Mouse (Mus musculus): ENCODE data around the gene Smtnl1. TPM values are rescaled to one million over a fixed set of nuclear protein-coding genes. Genes with fewer than 3 reads are reported as not detected.

Gene Smtnl1
- polyA plus RNA-seq, 1 experiment from 2014 or later: 0.21 TPM

DNA sequence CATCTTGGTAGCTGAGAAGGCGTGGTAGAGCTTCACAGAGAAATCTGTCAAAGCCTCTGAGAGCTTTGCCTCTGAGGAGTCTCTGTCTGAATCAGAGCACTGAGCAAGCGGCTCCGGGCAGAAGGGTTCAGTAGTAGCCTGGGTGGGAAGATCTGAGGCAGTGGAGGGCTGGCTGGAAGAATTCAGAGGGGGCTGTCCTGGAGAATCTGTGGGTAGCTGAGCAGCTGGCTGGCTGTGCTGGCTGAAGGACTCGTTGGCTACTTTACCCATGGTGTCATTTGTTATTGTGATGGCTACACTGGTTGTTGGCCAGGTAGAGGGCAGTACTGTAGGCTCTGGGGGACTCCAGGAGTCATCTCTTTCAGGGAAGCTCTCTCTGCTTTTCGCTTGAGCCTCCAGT lies 49.3 kb downstream of the Smtnl1 start:
- ATAC-seq (replicated peaks; ENCODE audit: extremely low read depth, insufficient read depth, low FRiP score): no peak
- Histone ChIP-seq H3K36me3 (ENCODE audit: control insufficient read depth, insufficient read depth) (no peaks in the 10 kb centered on the region), H3K9me3 (replicated peaks; ENCODE audit: control insufficient read depth, low read length) (no peaks in the 10 kb centered on the region), H3K4me2 (ENCODE audit: low read depth, low read length) (no peak overlapping the region), H3K27ac (ENCODE audit: low read length) (no peak overlapping the region), H3K9ac (ENCODE audit: low read length) (no peak overlapping the region), H3K4me3 (ENCODE audit: low read length) (no peak overlapping the region), H3K4me1 (ENCODE audit: control insufficient read depth, insufficient read depth, low read length) (no peaks in the 10 kb centered on the region), H3K27me3 (ENCODE audit: control insufficient read depth, insufficient read depth, low read length) (0 out of 2 replicates have a peak, but pooled peaks cover 5% of the 10 kb centered on the region)
- WGBS: 76% methylated on average over 5 of the region's 5 CpGs

GRCm38 (mm10) chr2:84772454-84772853 lies 50.0 kb downstream of the Smtnl1 start:
- H3K36me3 ChIP-seq (ENCODE audit: control insufficient read depth, insufficient read depth): no peaks in the 10 kb centered on the region
- H3K4me3 ChIP-seq (ENCODE audit: low read length): no peak overlapping the region
- H3K27me3 ChIP-seq (ENCODE audit: control insufficient read depth, insufficient read depth, low read length): 0 out of 2 replicates have a peak, but pooled peaks cover 5% of the 10 kb centered on the region
- no peak for ATAC-seq (replicated peaks; ENCODE audit: extremely low read depth, insufficient read depth, low FRiP score)
- WGBS: 85% methylated on average over 4 of the region's 4 CpGs
- H3K4me2 ChIP-seq (ENCODE audit: low read depth, low read length): no peak overlapping the region
- no peaks in the 10 kb centered on the region for H3K9me3 ChIP-seq (replicated peaks; ENCODE audit: control insufficient read depth, low read length)
- no peak overlapping the region for H3K9ac ChIP-seq (ENCODE audit: low read length)
- H3K4me1 ChIP-seq (ENCODE audit: control insufficient read depth, insufficient read depth, low read length): no peaks in the 10 kb centered on the region
- no peak overlapping the region for H3K27ac ChIP-seq (ENCODE audit: low read length)

GRCm38 (mm10) chr2:84770501-84770900 lies 52.0 kb downstream of the Smtnl1 start:
- Histone ChIP-seq H3K27me3 (ENCODE audit: control insufficient read depth, insufficient read depth, low read length) (0 out of 2 replicates have a peak, but pooled peaks cover 5% of the 10 kb centered on the region), H3K9ac (ENCODE audit: low read length) (no peak overlapping the region), H3K4me3 (ENCODE audit: low read length) (no peak overlapping the region), H3K9me3 (replicated peaks; ENCODE audit: control insufficient read depth, low read length) (no peaks in the 10 kb centered on the region), H3K27ac (ENCODE audit: low read length) (no peak overlapping the region), H3K36me3 (ENCODE audit: control insufficient read depth, insufficient read depth) (no peaks in the 10 kb centered on the region), H3K4me1 (ENCODE audit: control insufficient read depth, insufficient read depth, low read length) (no peaks in the 10 kb centered on the region), H3K4me2 (ENCODE audit: low read depth, low read length) (no peak overlapping the region)
- WGBS: 72% methylated on average over 6 of the region's 6 CpGs
- no peak for ATAC-seq (replicated peaks; ENCODE audit: extremely low read depth, insufficient read depth, low FRiP score)

DNA sequence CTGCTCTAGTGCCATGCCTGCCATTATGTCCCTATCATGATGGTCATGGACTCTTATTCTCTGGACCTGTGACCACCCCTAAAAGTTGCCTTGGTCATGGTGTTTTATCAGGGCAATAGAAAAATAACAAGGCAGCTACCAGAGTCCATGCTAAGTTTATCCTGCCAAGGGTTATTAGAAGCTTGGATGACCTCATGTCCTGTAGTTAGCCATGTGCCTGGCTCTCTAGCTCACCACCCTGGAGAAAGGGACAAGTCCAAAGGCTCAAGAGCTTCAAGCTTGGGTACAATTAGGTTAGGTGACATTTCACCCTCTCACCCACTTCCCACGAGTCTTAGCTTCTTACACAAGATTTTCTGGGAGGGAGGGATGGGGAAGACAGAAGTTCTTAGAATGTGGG lies 59.6 kb downstream of the Smtnl1 start:
- ATAC-seq (replicated peaks; ENCODE audit: extremely low read depth, insufficient read depth, low FRiP score): no peak
- Histone ChIP-seq H3K27ac (ENCODE audit: low read length) (no peak overlapping the region), H3K4me2 (ENCODE audit: low read depth, low read length) (no peak overlapping the region), H3K9ac (ENCODE audit: low read length) (no peak overlapping the region), H3K4me3 (ENCODE audit: low read length) (no peak overlapping the region), H3K27me3 (ENCODE audit: control insufficient read depth, insufficient read depth, low read length) (no peaks in the 10 kb centered on the region), H3K9me3 (replicated peaks; ENCODE audit: control insufficient read depth, low read length) (no peaks in the 10 kb centered on the region), H3K36me3 (ENCODE audit: control insufficient read depth, insufficient read depth) (no peaks in the 10 kb centered on the region), H3K4me1 (ENCODE audit: control insufficient read depth, insufficient read depth, low read length) (no peaks in the 10 kb centered on the region)
- 38% methylated on average over 1 of the region's 1 CpGs for WGBS

- no peak overlapping the region for H3K27ac ChIP-seq (ENCODE audit: low read length)
- H3K9me3 ChIP-seq (replicated peaks; ENCODE audit: control insufficient read depth, low read length): no peaks in the 10 kb centered on the region
- H3K4me2 ChIP-seq (ENCODE audit: low read depth, low read length): no peak overlapping the region
- H3K36me3 ChIP-seq (ENCODE audit: control insufficient read depth, insufficient read depth): no peaks in the 10 kb centered on the region
- no peak overlapping the region for H3K9ac ChIP-seq (ENCODE audit: low read length)
- no peak overlapping the region for H3K4me3 ChIP-seq (ENCODE audit: low read length)
- no peaks in the 10 kb centered on the region for H3K27me3 ChIP-seq (ENCODE audit: control insufficient read depth, insufficient read depth, low read length)
- H3K4me1 ChIP-seq (ENCODE audit: control insufficient read depth, insufficient read depth, low read length): no peaks in the 10 kb centered on the region
- ATAC-seq (replicated peaks; ENCODE audit: extremely low read depth, insufficient read depth, low FRiP score): no peak
- 55% methylated on average over 4 of the region's 4 CpGs for WGBS
Observed at GRCm38 (mm10) chr2:84762295-84762694, 60.2 kb downstream of the Smtnl1 start.

DNA sequence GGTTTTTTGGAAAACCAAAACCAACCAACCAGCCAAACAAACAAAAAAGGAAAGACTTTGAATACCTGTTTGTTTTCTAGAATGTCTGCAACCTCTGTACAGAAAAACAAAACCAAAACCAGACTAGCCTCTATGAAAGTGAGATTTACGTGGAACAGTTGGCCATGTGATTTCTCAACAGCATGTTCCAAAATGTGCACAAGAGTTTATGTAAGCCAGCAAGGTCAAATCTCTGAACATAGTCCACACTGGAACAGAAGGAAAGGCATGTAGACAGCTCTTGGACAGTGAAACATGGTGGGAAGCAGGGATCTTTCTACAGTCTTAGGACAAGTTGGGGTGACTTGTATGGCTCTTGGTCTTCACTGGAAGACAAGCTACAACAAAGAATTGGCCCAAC lies 60.6 kb downstream of the Smtnl1 start:
- H3K4me2 ChIP-seq (ENCODE audit: low read depth, low read length): no peak overlapping the region
- ATAC-seq (replicated peaks; ENCODE audit: extremely low read depth, insufficient read depth, low FRiP score): no peak
- H3K36me3 ChIP-seq (ENCODE audit: control insufficient read depth, insufficient read depth): no peaks in the 10 kb centered on the region
- no peak overlapping the region for H3K4me3 ChIP-seq (ENCODE audit: low read length)
- no peaks in the 10 kb centered on the region for H3K9me3 ChIP-seq (replicated peaks; ENCODE audit: control insufficient read depth, low read length)
- H3K4me1 ChIP-seq (ENCODE audit: control insufficient read depth, insufficient read depth, low read length): no peaks in the 10 kb centered on the region
- no peaks in the 10 kb centered on the region for H3K27me3 ChIP-seq (ENCODE audit: control insufficient read depth, insufficient read depth, low read length)
- no peak overlapping the region for H3K27ac ChIP-seq (ENCODE audit: low read length)
- 69% methylated on average over 1 of the region's 1 CpGs for WGBS
- H3K9ac ChIP-seq (ENCODE audit: low read length): no peak overlapping the region

DNA sequence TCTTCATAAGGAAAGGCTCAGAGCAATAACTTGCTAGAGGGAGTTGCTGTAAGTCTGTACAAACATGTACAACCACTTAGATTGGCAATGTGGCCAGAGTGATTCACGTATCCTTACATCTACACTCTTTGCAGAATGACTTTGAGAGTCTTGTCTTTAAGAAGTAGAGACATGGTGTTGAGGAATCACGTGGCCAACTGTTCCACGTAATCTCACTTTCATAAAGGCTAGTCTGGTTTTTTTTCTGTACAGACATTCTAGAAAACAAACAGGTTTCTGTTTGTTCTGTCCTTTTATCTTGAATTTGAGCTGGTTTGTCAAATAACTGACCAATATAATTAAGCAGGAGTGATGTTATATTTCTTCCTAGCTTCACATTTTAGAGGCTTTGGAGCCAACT lies 61.1 kb downstream of the Smtnl1 start:
- Histone ChIP-seq H3K9me3 (replicated peaks; ENCODE audit: control insufficient read depth, low read length) (no peaks in the 10 kb centered on the region), H3K4me3 (ENCODE audit: low read length) (no peak overlapping the region), H3K4me2 (ENCODE audit: low read depth, low read length) (no peak overlapping the region), H3K36me3 (ENCODE audit: control insufficient read depth, insufficient read depth) (no peaks in the 10 kb centered on the region), H3K9ac (ENCODE audit: low read length) (no peak overlapping the region), H3K27me3 (ENCODE audit: control insufficient read depth, insufficient read depth, low read length) (no peaks in the 10 kb centered on the region), H3K27ac (ENCODE audit: low read length) (no peak overlapping the region), H3K4me1 (ENCODE audit: control insufficient read depth, insufficient read depth, low read length) (no peaks in the 10 kb centered on the region)
- no peak for ATAC-seq (replicated peaks; ENCODE audit: extremely low read depth, insufficient read depth, low FRiP score)
- WGBS: 78% methylated on average over 3 of the region's 3 CpGs

Other genes with a start within 250 kb of the Smtnl1 start
- gene Ctnnd1, start 171.9 kb downstream of the Smtnl1 start, polyA plus RNA-seq (2015; fragmentation: Nextera tagmentation; extraction: Ambion mirVana): 58.7 and 66.3 TPM in 2 replicates
- gene Btbd18, start 163.6 kb downstream of the Smtnl1 start, polyA plus RNA-seq (2015; fragmentation: Nextera tagmentation; extraction: Ambion mirVana): 0.13 and 0.19 TPM in 2 replicates
- 187 and 195 TPM in 2 replicates for gene Selenoh, start 151.9 kb downstream of the Smtnl1 start, polyA plus RNA-seq (2015; fragmentation: Nextera tagmentation; extraction: Ambion mirVana)
- not detected in 2 replicates for gene Gm28635, start 144.6 kb downstream of the Smtnl1 start, polyA plus RNA-seq (2015; fragmentation: Nextera tagmentation; extraction: Ambion mirVana)
- gene Med19, start 144.2 kb downstream of the Smtnl1 start, polyA plus RNA-seq (2015; fragmentation: Nextera tagmentation; extraction: Ambion mirVana): 21.4 and 23.0 TPM in 2 replicates
- gene Tmx2, start 143.5 kb downstream of the Smtnl1 start, polyA plus RNA-seq (2015; fragmentation: Nextera tagmentation; extraction: Ambion mirVana): 180 and 182 TPM in 2 replicates
- 21.7 and 22.7 TPM in 2 replicates for gene Zdhhc5, start 107.5 kb downstream of the Smtnl1 start, polyA plus RNA-seq (2015; fragmentation: Nextera tagmentation; extraction: Ambion mirVana)
- gene Clp1, start 95.3 kb downstream of the Smtnl1 start, polyA plus RNA-seq (2015; fragmentation: Nextera tagmentation; extraction: Ambion mirVana): 17.9 and 19.5 TPM in 2 replicates
- 2.4 and 2.6 TPM in 2 replicates for gene Ypel4, start 88.6 kb downstream of the Smtnl1 start, polyA plus RNA-seq (2015; fragmentation: Nextera tagmentation; extraction: Ambion mirVana)
- gene Gm19426, start 79.0 kb downstream of the Smtnl1 start, polyA plus RNA-seq (2015; fragmentation: Nextera tagmentation; extraction: Ambion mirVana): 3.6 and 5.1 TPM in 2 replicates
- gene Serping1, start 47.2 kb downstream of the Smtnl1 start, polyA plus RNA-seq (2015; fragmentation: Nextera tagmentation; extraction: Ambion mirVana): 44.6 and 51.2 TPM in 2 replicates
- gene Ube2l6, start 23.8 kb downstream of the Smtnl1 start, polyA plus RNA-seq (2015; fragmentation: Nextera tagmentation; extraction: Ambion mirVana): 102 and 110 TPM in 2 replicates
- gene Timm10, start 4.3 kb upstream of the Smtnl1 start, polyA plus RNA-seq (2015; fragmentation: Nextera tagmentation; extraction: Ambion mirVana): 92.9 and 97.9 TPM in 2 replicates
- gene Slc43a1, start 16.2 kb upstream of the Smtnl1 start, polyA plus RNA-seq (2015; fragmentation: Nextera tagmentation; extraction: Ambion mirVana): 8.0 and 8.7 TPM in 2 replicates
- gene Rtn4rl2, start 64.1 kb upstream of the Smtnl1 start, polyA plus RNA-seq (2015; fragmentation: Nextera tagmentation; extraction: Ambion mirVana): 1.5 and 1.7 TPM in 2 replicates
- gene Slc43a3, start 113.9 kb upstream of the Smtnl1 start, polyA plus RNA-seq (2015; fragmentation: Nextera tagmentation; extraction: Ambion mirVana): 42.5 and 43.6 TPM in 2 replicates
- gene Prg2, start 157.8 kb upstream of the Smtnl1 start, polyA plus RNA-seq (2015; fragmentation: Nextera tagmentation; extraction: Ambion mirVana): 0.68 TPM in 1 of 2 replicates, not detected in the other
- 0.34 TPM in 1 of 2 replicates, not detected in the other for gene Prg3, start 165.6 kb upstream of the Smtnl1 start, polyA plus RNA-seq (2015; fragmentation: Nextera tagmentation; extraction: Ambion mirVana)
- gene Ssrp1, start 214.6 kb upstream of the Smtnl1 start, polyA plus RNA-seq (2015; fragmentation: Nextera tagmentation; extraction: Ambion mirVana): 136 and 148 TPM in 2 replicates
- gene P2rx3, start 214.8 kb upstream of the Smtnl1 start, polyA plus RNA-seq (2015; fragmentation: Nextera tagmentation; extraction: Ambion mirVana): 0.60 and 0.79 TPM in 2 replicates
- gene Tnks1bp1, start 225.4 kb upstream of the Smtnl1 start, polyA plus RNA-seq (2015; fragmentation: Nextera tagmentation; extraction: Ambion mirVana): 23.6 and 32.3 TPM in 2 replicates